Mouse (Mus musculus) MEL (cell line): ENCODE results near the gene Usp3.

ENCODE experiments used
- CTCF ChIP-seq, 3 experiments: IDR thresholded peaks in 2 of 3; conservative IDR thresholded peaks in 1 of 3; 2 replicates each; pipeline ENCODE4 v1.5.1; 2011 to 2012; ENCODE audit warnings: low read length in 3 of 3, low read depth in 2 of 3, mild to moderate bottlenecking in 2 of 3, improper control_type of control experiment in 1 of 3, inconsistent platforms in 1 of 3, mixed read lengths in 1 of 3, moderate library complexity in 1 of 3; ENCODE audit not compliant: control insufficient read depth in 1 of 3, insufficient read depth in 1 of 3, poor library complexity in 1 of 3, severe bottlenecking in 1 of 3
- KAT2A ChIP-seq: conservative IDR thresholded peaks from 2 replicates; pipeline ENCODE4 v1.6.1; 2012; ENCODE audit warnings: low read depth, low read length, improper control_type of control experiment, inconsistent platforms
- MAX ChIP-seq: IDR thresholded peaks from 2 replicates; pipeline ENCODE4 v1.6.1; 2011; ENCODE audit warnings: low read length, improper control_type of control experiment
- MAZ ChIP-seq: IDR thresholded peaks from 2 replicates; pipeline ENCODE4 v1.6.1; 2012; ENCODE audit warnings: low read depth, mild to moderate bottlenecking, inconsistent platforms, low read length, improper control_type of control experiment
- MXI1 ChIP-seq: IDR thresholded peaks from 2 replicates; pipeline ENCODE4 v1.6.1; 2011; ENCODE audit warnings: mild to moderate bottlenecking, low read depth, low read length, improper control_type of control experiment
- MYC ChIP-seq: IDR thresholded peaks from 2 replicates; pipeline ENCODE4 v1.6.1; 2011; ENCODE audit warnings: low read depth, mild to moderate bottlenecking, low read length, improper control_type of control experiment, moderate library complexity
- NRF1 ChIP-seq: IDR thresholded peaks from 2 replicates; pipeline ENCODE4 v1.6.1; 2014; ENCODE audit warnings: low read depth, mild to moderate bottlenecking, inconsistent platforms, low read length, improper control_type of control experiment, moderate library complexity; ENCODE audit not compliant: poor library complexity, insufficient read depth, severe bottlenecking
- POLR2A ChIP-seq, 2 experiments: IDR thresholded peaks; 2 replicates each; pipeline ENCODE4 v1.6.1; 2011 to 2012; ENCODE audit warnings: low read length in 2 of 2, mild to moderate bottlenecking in 2 of 2, control low read depth in 1 of 2, improper control_type of control experiment in 1 of 2, low read depth in 1 of 2, moderate library complexity in 1 of 2; ENCODE audit not compliant: control insufficient read depth in 1 of 2, insufficient read depth in 1 of 2, poor library complexity in 1 of 2
- SMC3 ChIP-seq: IDR thresholded peaks from 2 replicates; pipeline ENCODE4 v1.6.1; 2011; ENCODE audit warnings: low read depth, low read length, improper control_type of control experiment
- ZC3H11A ChIP-seq: IDR thresholded peaks from 2 replicates; pipeline ENCODE4 v1.6.1; 2012; ENCODE audit warnings: low read depth, mild to moderate bottlenecking, inconsistent platforms, low read length, improper control_type of control experiment
- ZKSCAN1 ChIP-seq: IDR thresholded peaks from 2 replicates; pipeline ENCODE4 v1.6.1; 2012; ENCODE audit warnings: low read depth, mild to moderate bottlenecking, inconsistent platforms, low read length, improper control_type of control experiment, moderate library complexity
- ZMIZ1 ChIP-seq: IDR thresholded peaks from 2 replicates; pipeline ENCODE4 v1.6.1; 2012; ENCODE audit warnings: low read depth, mild to moderate bottlenecking, inconsistent platforms, low read length, improper control_type of control experiment, moderate library complexity

GRCm38 (mm10) chr9:66639626-66640025, 46.7 kb upstream of the Usp3 start:
- no peak for TF ChIP-seq POLR2A (IDR thresholded peaks at IDR 0.05; ENCODE audit: control insufficient read depth in 1 of 2, insufficient read depth in 1 of 2, low read depth in 1 of 2, low read length in 2 of 2, poor library complexity in 1 of 2)
- no peak for TF ChIP-seq CTCF (IDR thresholded peaks at IDR 0.05 in 2 of 3, conservative IDR thresholded peaks at IDR 0.05 in 1 of 3; ENCODE audit: control insufficient read depth in 1 of 3, insufficient read depth in 1 of 3, low read depth in 2 of 3, low read length in 3 of 3, poor library complexity in 1 of 3, severe bottlenecking in 1 of 3)
- TF ChIP-seq MAX, result no peak
- TF ChIP-seq KAT2A, result no peak
- TF ChIP-seq MYC, result no peak
- TF ChIP-seq ZKSCAN1, result no peak
- no peak for TF ChIP-seq SMC3
- TF ChIP-seq NRF1, result no peak
- no peak for TF ChIP-seq MXI1
- no peak for TF ChIP-seq ZMIZ1
- TF ChIP-seq MAZ, result no peak
- TF ChIP-seq ZC3H11A, result no peak
